Mouse (Mus musculus) spleen, embryonic (tissue): ENCODE data around the gene Slc22a14.

Source experiments
- CTCF ChIA-PET: fragments of 350-600 bp; sonication (Branson Sonifier 250); formaldehyde crosslinking; loops from one replicate; lab custom pipeline; 2022; lab: Charles Lee

Gene Slc22a14

GRCm38 (mm10) chr9:119357331-119358057 lies 7.9 kb downstream of the Slc22a14 start, which contains the start of gene Xylb:
Xylb (plus strand) TSS chr9:119357381.
- CTCF ChIA-PET = no interaction called here

- CTCF ChIA-PET = no interaction called here
These were observed 9.4 kb downstream of the Slc22a14 start for GRCm38 (mm10) chr9:119355943-119356342.

- CTCF ChIA-PET = no interaction called here
These were observed 11.4 kb downstream of the Slc22a14 start for GRCm38 (mm10) chr9:119353926-119354325.

- CTCF ChIA-PET = interaction anchor here (0.7 kb wide), 3 partner anchors 32 to 135 kb away, joined by 3 to 8 read pairs (median 4); no protein-coding TSS in a partner anchor
These were observed 13.3 kb downstream of the Slc22a14 start for GRCm38 (mm10) chr9:119352060-119352459.

- CTCF ChIA-PET = interaction anchor here (0.6 to 0.7 kb wide), 2 partner anchors 31 to 107 kb away, joined by 3 to 4 read pairs; no protein-coding TSS in a partner anchor
These were observed 14.2 kb downstream of the Slc22a14 start for GRCm38 (mm10) chr9:119350947-119351705.

- CTCF ChIA-PET = no interaction called here
These were observed 14.8 kb downstream of the Slc22a14 start for GRCm38 (mm10) chr9:119350531-119350930.

GRCm38 (mm10) chr9:119346376-119346775 lies 19.0 kb downstream of the Slc22a14 start:
- CTCF ChIA-PET = no interaction called here

- CTCF ChIA-PET = no interaction called here
These were observed 22.6 kb downstream of the Slc22a14 start for GRCm38 (mm10) chr9:119342728-119343127.

GRCm38 (mm10) chr9:119340909-119341816 lies 24.2 kb downstream of the Slc22a14 start, which contains the start of gene Myd88:
Myd88 (minus strand) TSS chr9:119341411.
- CTCF ChIA-PET = no interaction called here

GRCm38 (mm10) chr9:119340212-119340580 lies 25.2 kb downstream of the Slc22a14 start:
- CTCF ChIA-PET = interaction anchor here (1.3 kb wide), 1 partner anchor 11 kb away, joined by 5 read pairs; no protein-coding TSS in a partner anchor

GRCm38 (mm10) chr9:119339558-119340211 lies 25.7 kb downstream of the Slc22a14 start, which contains the start of gene Acaa1a:
Acaa1a (plus strand) TSS chr9:119339676.
- CTCF ChIA-PET = interaction anchor here (0.6 to 1.3 kb wide), 2 partner anchors 10 to 15 kb away, joined by 3 to 5 read pairs; no protein-coding TSS in a partner anchor

- CTCF ChIA-PET = interaction anchor here (0.6 to 1.3 kb wide), 2 partner anchors 9 to 15 kb away, joined by 3 to 5 read pairs; no protein-coding TSS in a partner anchor
These were observed 26.2 kb downstream of the Slc22a14 start for GRCm38 (mm10) chr9:119339106-119339505.

GRCm38 (mm10) chr9:119338350-119338749 lies 27.0 kb downstream of the Slc22a14 start:
- CTCF ChIA-PET = no interaction called here

- CTCF ChIA-PET = no interaction called here
These were observed 27.5 kb downstream of the Slc22a14 start for GRCm38 (mm10) chr9:119337842-119338241.

GRCm38 (mm10) chr9:119335571-119335970 lies 29.8 kb downstream of the Slc22a14 start:
- CTCF ChIA-PET = no interaction called here

GRCm38 (mm10) chr9:119334834-119335233 lies 30.5 kb downstream of the Slc22a14 start:
- CTCF ChIA-PET = no interaction called here

- CTCF ChIA-PET = no interaction called here
These were observed 31.0 kb downstream of the Slc22a14 start for GRCm38 (mm10) chr9:119334324-119334723.

GRCm38 (mm10) chr9:119330186-119330963 lies 35.0 kb downstream of the Slc22a14 start:
- CTCF ChIA-PET = interaction anchor here (1.4 kb wide), 1 partner anchor 10 kb away, joined by 5 read pairs; the partner anchor contains the start of gene Acaa1a

- CTCF ChIA-PET = no interaction called here
These were observed 36.9 kb downstream of the Slc22a14 start for GRCm38 (mm10) chr9:119328488-119328887.
